Mouse (Mus musculus) heart, postnatal 14 days (tissue): ENCODE measurements around the gene Hoxd8. TPM values are rescaled to one million over a fixed set of nuclear protein-coding genes. Genes with fewer than 3 reads are reported as not detected.

ENCODE experiments used
- DNase-seq, 2 experiments: peaks; one replicate each; pipeline ENCODE4 v3.0.0; 2021 to 2022
- intact Hi-C: fragments of 180-260 bp; cut with DNase I; formaldehyde crosslinking; loops from one replicate; pipeline ENCODE4 v1.15.1; 2025
- total RNA-seq, 2 experiments: library from RNA; stranded (reverse); gene quantifications; 2 replicates each; pipeline ENCODE4 v1.2.3; 2021

Gene Hoxd8
- total RNA-seq, 2 experiments from 2014 or later, result 1.5 to 1.6 TPM

DNA sequence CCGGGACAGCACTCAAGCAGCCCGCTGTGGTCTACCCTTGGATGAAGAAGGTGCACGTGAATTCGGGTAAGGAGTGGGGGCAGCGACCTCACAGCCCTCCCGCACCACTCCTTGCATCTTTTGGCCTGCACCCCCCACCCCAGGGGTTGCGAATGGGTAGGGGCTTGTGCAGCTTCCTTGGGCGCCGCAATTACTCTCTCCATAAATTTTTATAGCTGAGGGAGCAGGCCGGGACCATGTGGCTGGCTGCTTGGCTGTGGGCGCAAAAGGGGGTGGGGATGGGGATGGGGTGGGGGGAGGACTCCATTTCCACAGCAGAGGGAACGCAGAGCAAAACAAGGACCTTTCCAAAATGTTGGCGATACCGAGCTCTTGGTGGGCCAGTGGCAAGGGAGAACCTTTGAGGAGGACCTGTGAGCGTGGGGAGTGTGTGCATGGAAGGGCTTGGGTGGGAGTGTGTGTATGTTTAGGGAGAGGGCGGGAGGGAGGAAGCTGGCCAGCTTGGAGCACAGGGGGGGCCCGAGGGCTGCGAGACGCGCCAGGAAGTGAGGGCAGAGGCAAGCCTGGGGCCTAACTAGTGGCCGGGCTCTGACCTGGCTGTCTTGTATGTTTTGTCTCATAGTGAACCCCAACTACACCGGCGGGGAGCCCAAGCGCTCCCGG is 23.4 kb downstream of the Hoxd8 start:
- intact Hi-C loops, result no loop called here
- DNase-seq, result no peak

DNA sequence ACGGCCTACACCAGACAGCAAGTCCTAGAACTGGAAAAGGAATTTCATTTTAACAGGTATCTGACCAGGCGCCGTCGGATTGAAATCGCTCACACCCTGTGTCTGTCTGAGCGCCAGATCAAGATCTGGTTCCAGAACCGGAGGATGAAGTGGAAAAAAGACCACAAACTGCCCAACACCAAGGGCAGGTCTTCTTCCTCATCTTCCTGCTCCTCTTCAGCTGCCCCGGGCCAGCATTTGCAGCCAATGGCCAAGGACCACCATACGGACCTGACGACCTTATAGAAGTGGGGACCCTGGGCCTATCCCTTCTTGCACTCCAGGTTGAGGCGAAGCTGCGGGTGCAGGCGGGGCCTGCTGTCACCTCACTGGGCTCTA is 23.9 kb downstream of the Hoxd8 start:
- intact Hi-C loops, result no loop called here
- DNase-seq, result no peak

DNA sequence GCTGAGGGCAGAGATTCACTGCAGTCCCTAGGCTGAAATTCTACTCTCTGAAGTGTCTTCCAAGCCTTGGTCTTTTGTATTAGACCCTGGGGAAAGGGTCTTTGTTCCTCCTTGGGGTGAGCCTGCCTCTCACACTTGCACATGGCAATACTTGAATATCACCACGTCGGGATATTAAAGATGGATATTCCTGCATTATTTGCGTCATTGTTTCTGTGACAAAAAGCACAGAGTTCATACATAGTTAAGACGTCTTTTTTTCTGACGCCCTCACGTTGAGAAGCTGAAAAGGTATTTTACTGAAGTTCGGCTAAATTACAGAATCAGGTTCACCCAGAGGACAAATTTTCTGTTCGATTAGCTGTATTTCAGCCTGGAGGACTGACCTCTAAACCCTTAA is 25.9 kb downstream of the Hoxd8 start:
- DNase-seq, result no peak
- intact Hi-C loops, result no loop called here

DNA sequence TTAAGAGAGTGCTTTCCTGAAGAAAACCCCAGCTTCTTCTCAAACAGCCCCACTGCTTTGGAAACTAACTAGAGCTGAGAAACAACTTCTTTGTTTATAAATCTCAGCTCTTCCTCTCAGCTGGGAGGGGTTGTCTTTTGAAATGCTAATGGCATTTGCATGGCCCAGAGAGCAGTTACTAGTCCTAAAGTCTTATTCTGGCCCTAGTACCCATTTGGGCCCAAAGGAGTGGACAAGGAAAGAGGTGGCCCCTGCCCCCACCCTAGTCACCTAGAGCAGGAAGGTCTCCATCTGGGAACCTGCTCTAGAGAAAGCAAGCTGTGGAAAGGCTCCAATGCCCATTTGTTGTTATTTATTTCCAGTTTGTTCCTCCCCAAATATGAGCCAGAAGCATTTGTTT is 26.6 kb downstream of the Hoxd8 start:
- no peak for DNase-seq
- intact Hi-C loops, result no loop called here

- intact Hi-C loops, result no loop called here
- DNase-seq, result no peak
Measured at GRCm38 (mm10) chr2:74731799-74732512, 27.5 kb downstream of the Hoxd8 start.

GRCm38 (mm10) chr2:74732513-74733316 is 28.3 kb downstream of the Hoxd8 start:
- intact Hi-C loops, result no loop called here
- DNase-seq, result no peak

- intact Hi-C loops, result no loop called here
- no peak for DNase-seq
Measured at GRCm38 (mm10) chr2:74733317-74733661, 28.9 kb downstream of the Hoxd8 start.

DNA sequence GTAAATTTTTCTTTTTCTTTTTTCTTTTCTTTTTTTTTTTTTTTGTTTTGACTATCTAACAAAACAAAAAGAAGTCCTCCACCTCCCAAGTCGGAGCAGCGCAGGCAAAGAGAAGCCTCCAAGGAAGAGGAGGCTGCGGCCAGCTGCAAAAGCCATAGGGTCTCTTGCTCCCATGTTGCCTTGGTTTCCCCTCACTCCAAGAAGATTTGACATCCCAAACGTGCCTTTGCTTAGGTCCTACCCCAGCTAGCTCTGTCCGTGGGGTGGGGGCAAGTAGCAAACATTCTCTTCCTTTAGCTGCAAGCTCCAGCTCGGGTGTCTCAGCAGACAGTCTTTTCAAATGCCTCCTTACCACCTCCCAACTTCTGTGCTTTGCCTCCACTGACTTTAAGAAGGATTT is 29.4 kb downstream of the Hoxd8 start:
- no peak for DNase-seq
- intact Hi-C loops, result no loop called here

DNA sequence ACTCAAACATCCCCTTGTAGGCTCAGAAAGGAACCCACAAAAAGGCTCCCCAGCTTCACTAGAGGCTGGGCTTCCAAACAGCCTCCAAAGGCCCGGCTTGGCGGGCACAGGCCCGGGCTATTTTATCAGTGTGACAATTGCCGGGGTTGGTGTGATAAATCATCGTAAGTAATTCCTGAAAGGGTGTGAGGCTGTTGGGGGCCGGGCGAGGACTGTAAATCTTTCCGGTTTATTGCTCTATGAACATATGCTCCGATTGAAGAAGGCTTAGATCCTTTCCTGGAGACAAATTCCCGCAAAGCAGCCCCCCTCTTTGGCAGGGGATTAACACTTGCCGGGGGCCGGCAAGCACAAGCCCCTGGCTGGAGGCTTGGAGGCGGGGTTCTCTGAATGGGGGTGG is 30.0 kb downstream of the Hoxd8 start:
- no peak for DNase-seq

GRCm38 (mm10) chr2:74734996-74735811 is 30.8 kb downstream of the Hoxd8 start:
- DNase-seq, result no peak
- intact Hi-C loops, result no loop called here

More for the DNA sequence above, 30.0 kb downstream of the Hoxd8 start:
- intact Hi-C loops, result no loop called here

GRCm38 (mm10) chr2:74735851-74736687 is 31.7 kb downstream of the Hoxd8 start:
- intact Hi-C loops, result no loop called here
- DNase-seq, result no peak

GRCm38 (mm10) chr2:74736688-74737577 is 32.5 kb downstream of the Hoxd8 start:
- intact Hi-C loops, result no loop called here
- DNase-seq, result no peak

DNA sequence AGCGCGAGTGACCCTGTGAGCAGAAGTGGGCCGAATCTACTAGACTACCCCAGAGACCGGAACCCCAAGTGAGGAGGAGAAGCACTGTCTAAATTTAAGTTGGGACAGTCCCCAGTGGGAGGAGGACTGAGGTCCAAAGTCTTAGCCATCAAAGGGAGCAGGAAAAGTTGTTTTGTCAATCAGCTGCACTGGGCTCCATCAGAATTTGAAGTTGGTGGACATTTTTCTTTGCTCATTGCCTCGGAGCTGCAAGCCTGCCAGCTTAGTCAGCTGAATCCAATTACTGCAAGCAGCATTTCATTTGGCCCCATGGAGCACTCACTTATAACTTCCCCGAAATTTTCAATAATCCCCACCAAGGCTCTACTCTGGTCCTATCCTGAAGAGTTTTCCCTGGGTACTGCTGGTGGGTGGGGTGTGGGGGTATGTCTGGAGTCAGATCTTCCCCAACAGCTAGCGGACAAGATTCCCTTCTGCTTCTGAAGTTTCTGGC is 33.2 kb downstream of the Hoxd8 start:
- DNase-seq, result no peak

DNA sequence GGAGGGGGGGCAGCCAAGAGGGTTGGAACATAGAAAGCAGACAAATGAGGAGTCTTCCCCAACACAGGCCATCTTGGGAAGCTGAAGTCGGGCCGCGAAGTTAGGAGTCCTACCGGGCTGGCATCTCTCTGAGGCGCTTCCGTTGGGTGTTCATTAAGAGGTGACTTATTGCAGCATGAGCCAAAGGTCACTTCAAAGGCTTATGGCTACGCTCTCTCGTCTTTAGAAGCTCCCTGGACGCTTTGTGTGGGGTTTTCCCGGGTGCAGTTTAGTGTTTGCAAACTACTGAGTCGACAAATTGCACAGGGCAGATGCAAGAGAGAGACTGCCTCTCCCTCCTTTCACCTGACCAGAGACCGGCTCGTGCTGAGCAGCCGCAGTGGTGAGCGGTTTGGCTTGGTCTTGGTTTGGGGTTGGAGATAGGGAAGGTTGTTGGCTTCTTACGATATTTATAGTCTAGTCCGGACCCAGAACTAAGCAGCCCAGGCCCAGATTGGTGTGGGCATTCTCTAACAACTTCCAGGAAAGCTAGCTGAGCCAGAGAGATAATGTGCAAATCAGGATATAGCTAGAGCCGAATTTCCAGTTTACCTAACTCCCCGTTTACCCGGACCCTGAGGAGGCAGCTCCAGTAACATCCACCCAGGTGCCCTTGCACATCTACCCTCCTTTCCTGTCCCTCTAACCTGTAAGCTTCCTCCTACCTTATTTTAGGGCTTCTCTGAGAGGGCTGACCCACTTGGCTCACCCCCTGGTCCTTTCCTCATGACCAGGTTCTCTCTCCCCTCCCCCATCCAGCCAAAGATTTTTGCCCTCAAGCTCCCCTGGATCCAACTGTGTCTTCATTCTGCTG is 34.4 kb downstream of the Hoxd8 start:
- no peak for DNase-seq
- intact Hi-C loops, result no loop called here

More for the DNA sequence above, 33.2 kb downstream of the Hoxd8 start:
- intact Hi-C loops, result no loop called here

DNA sequence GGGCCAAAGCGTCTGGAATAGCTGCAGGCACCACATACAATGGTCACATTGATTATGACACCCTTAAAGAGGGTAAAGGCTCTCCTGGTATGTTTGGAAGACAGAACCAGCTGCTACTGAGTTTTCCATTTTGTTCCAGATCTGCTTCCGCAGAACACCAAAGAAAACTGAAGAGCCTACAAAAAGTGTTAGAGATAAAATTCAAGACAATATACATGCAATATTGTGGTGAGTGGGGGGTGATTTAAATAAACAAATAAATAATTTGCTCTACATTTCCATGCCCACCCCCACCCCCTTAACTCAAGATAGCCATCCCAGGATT is 35.0 kb downstream of the Hoxd8 start:
- intact Hi-C loops, result no loop called here
- no peak for DNase-seq

DNA sequence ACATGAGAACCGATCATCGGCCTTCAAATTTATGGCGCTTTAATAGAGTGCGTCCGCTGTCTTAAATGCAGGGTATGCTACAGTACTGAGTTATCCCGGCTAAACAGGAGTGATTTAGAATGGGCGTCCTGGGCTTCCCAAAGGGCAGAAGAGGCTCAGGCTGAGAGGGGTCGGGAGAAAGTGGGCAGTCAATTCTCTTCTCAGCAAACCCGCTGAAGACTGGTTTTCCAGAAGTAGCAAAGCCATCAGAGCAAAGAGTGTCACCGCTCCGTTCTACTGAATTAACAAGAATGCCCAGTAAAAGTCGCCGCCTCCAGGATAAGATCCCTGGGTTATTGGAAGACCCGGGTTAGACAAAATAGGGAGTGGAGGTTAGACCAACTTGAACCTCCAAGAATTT is 35.5 kb downstream of the Hoxd8 start:
- intact Hi-C loops, result no loop called here
- DNase-seq, result no peak

DNA sequence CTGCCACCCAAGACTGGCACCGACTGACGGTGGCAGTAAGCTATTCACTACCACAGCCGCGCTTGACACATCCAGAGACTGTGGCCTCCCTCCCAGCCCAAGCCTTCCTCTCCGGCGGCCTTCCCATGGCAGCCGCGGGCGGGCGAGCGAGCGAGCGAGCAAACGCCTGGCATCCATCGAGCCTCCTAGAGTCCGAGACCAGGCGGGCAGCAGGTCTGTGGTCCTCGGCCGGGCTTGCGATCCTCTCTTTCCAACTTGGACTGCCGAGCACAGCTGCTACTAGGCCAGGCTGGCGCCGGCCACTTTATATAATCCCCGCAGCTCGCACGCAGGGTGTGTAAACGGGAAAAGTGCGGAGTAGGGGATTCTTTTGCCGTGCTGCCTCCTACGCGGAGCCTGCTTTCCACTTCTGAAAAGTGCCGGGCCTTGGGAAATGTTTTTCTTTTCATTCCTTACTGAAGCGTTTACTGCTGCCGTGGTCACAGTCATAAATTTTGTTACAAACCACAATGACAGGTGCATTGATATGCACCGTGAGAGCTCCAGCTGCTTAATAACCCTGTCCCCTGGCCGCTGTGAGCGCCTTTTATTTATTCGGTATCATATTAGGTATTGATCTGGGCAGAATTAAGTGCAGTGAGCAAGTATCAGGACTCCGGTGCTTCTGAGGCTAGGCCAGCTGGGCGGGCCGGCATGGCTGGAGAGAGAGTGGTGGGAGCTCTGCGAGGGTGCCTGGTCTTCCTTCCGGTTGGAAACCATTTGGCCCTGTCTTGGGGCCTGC is 36.1 kb downstream of the Hoxd8 start:
- DNase-seq, result no peak
- intact Hi-C loops, result no loop called here
